Mouse (Mus musculus) liver, postnatal 0 days (tissue): ENCODE results near the gene Tsnax. TPM values are rescaled to one million over a fixed set of nuclear protein-coding genes. Genes with fewer than 3 reads are reported as not detected.

Experiments used
- ATAC-seq: fragments of 200-750 bp; cut with Nextera tagmentation; 2 replicates; pipeline ENCODE4 v1.8.0; 2017; ENCODE audit warnings: mild to moderate bottlenecking, moderate library complexity
- DNase-seq: peaks from one replicate; pipeline ENCODE4 v3.0.0-alpha.2; 2016
- H3K27ac ChIP-seq: fragments of 300-500 bp; sonication (generic); 2 replicates; pipeline ENCODE4 v1.5.1; 2014; ENCODE audit warnings: antibody characterized with exemption, moderate library complexity, mild to moderate bottlenecking, low read depth
- H3K27me3 ChIP-seq: fragments of 300-500 bp; sonication (generic); 2 replicates; pipeline ENCODE4 v1.6.1; 2014; ENCODE audit warnings: low read length, control low read depth, mixed read lengths; ENCODE audit not compliant: insufficient read depth
- H3K36me3 ChIP-seq: fragments of 300-500 bp; sonication (generic); replicated peaks from 2 replicates; pipeline ENCODE4 v1.6.1; 2014; ENCODE audit warnings: mild to moderate bottlenecking, control low read depth, low read length, moderate library complexity, mixed read lengths; ENCODE audit not compliant: insufficient read depth
- H3K4me1 ChIP-seq: fragments of 300-500 bp; sonication (generic); 2 replicates; pipeline ENCODE4 v1.6.1; 2014; ENCODE audit warnings: antibody characterized with exemption, mild to moderate bottlenecking, control low read depth; ENCODE audit not compliant: insufficient read depth
- H3K4me2 ChIP-seq: fragments of 300-500 bp; sonication (generic); 2 replicates; pipeline ENCODE4 v1.6.1; 2014; ENCODE audit warnings: low read depth, mild to moderate bottlenecking, low read length, moderate library complexity, mixed read lengths
- H3K4me3 ChIP-seq: fragments of 300-500 bp; sonication (generic); 2 replicates; pipeline ENCODE4 v1.5.1; 2014; ENCODE audit warnings: low read depth, low read length
- H3K9ac ChIP-seq: fragments of 300-500 bp; sonication (generic); replicated peaks from 2 replicates; pipeline ENCODE4 v1.6.1; 2014; ENCODE audit warnings: mild to moderate bottlenecking, moderate library complexity
- H3K9me3 ChIP-seq: fragments of 300-500 bp; sonication (generic); 2 replicates; pipeline ENCODE4 v1.6.1; 2016; ENCODE audit warnings: mild to moderate bottlenecking, control low read depth, low read length, mixed read lengths
- CTCF ChIP-seq: sonication (generic); IDR thresholded peaks from 2 replicates; pipeline ENCODE4 v1.5.1; 2016; ENCODE audit warnings: antibody characterized with exemption, low read depth
- EP300 ChIP-seq: IDR thresholded peaks from 2 replicates; pipeline ENCODE4 v1.6.1; 2016; ENCODE audit warnings: antibody characterized with exemption, low read depth, mild to moderate bottlenecking
- WGBS: fragments of 180-500 bp; shearing (Covaris S2); extraction: QIAGEN DNeasy Blood & Tissue Kit; methylation state at CpG from one replicate; pipeline ENCODE4 v1.1.7; 2014; ENCODE audit not compliant: insufficient replicate concordance; 5-methylcytosine and 5-hydroxymethylcytosine counted together
- polyA plus RNA-seq: library from polyadenylated mRNA; unstranded; fragments of >200 nt; fragmentation: Nextera tagmentation; extraction: Ambion mirVana; gene quantifications from 2 replicates; pipeline ENCODE4 v1.2.1, GENCODE M21; 2015

The Tsnax gene
- polyA plus RNA-seq, 1 experiment from 2014 or later: 29.5 TPM

DNA sequence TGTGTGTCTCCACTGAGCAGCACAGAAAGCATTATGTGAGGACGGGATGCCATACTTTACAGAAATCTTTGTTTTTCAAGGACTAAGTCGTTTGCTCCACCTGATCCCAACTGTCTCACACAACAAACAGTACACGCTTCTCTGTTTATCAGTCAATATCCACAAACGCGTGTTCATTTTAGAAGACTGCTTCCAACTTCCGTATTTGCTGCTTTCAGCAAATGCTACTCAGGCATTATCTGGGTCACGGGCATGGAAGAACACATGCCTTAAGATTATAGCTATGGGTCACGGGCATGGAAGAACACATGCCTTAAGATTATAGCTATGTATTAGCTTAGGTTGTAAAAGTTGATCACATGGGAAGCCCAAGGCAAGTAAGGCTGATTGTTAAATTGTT lies 48.1 kb downstream of the Tsnax start:
- no peak overlapping the region for H3K4me2 ChIP-seq
- WGBS: 75% methylated on average over 8 of the region's 8 CpGs
- no peaks in the 10 kb centered on the region for H3K4me1 ChIP-seq
- H3K27ac ChIP-seq: no peak overlapping the region
- TF ChIP-seq CTCF: no peak
- TF ChIP-seq EP300: no peak
- no peak overlapping the region for H3K9ac ChIP-seq
- no peaks in the 10 kb centered on the region for H3K9me3 ChIP-seq
- H3K4me3 ChIP-seq: no peak overlapping the region
- H3K27me3 ChIP-seq: no peaks in the 10 kb centered on the region; the same call in 1 of the 2 replicates
- ATAC-seq: no peak
- no peak for DNase-seq
- no peaks in the 10 kb centered on the region for H3K36me3 ChIP-seq

DNA sequence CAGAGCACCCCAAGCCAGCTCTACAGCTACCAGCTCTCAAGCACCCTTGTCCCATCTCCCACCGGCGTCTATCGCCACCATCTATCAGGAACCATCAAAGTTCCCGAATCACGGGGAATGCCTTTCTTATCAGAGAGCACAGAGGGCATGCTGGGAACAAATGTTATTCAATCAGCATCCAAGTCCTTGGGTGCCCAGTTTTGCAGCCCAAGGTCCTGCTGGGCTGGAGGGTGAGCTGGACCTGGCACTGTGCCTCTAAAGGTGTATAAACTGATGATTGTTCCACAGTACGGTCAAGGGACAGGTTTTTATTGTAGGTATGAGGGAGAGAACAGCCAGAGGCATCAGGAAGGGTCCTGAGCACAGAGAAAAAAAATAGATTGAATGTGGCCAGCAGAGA lies 52.8 kb downstream of the Tsnax start:
- TF ChIP-seq CTCF: no peak
- TF ChIP-seq EP300: no peak
- Histone ChIP-seq H3K9ac (no peak overlapping the region), H3K4me2 (no peak overlapping the region), H3K27ac (no peak overlapping the region), H3K36me3 (no peaks in the 10 kb centered on the region), H3K9me3 (no peaks in the 10 kb centered on the region), H3K4me1 (0 out of 2 replicates have a peak, but pooled peaks cover 4% of the 10 kb centered on the region), H3K27me3 (no peaks in the 10 kb centered on the region), H3K4me3 (no peak overlapping the region)
- no peak for DNase-seq
- no peak for ATAC-seq
- 73% methylated on average over 6 of the region's 6 CpGs for WGBS

DNA sequence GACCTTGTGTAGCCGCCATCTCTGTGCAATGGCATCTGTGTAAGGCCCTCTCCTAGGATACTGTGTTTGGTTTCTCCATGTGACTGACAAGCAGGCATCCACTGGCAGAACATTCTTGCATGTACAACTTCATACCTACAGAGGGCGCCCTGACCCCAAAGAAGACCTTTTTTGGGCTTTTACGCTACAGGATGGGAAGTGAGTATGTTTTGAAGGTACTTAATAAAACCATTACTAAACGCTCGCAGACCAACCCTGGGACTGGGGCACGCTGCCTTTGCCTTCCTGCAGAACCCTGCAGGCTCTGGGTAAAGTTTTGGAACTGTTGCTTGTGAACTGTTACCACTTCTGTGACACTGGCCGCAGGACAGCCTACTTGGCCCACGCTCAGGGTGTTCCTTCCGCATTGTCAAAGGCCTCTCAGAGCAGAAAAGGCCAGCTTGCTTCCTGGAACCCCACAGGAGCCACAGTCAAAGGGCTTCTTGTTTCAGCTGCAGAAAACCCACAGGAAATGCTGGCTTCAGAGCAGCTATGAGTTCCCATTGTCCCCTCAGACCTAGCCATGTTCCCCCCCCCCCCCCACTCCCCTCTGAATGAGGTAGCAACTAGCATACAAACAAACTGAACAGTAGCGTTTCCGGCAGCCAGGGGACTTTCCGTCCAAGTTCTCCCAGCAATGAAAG lies 54.3 kb downstream of the Tsnax start:
- 10% methylated on average over 12 of the region's 12 CpGs for WGBS
- Histone ChIP-seq H3K9ac (peak overlapping the region; percentile 48; the same call in 1 of the 2 replicates), H3K27me3 (no peaks in the 10 kb centered on the region), H3K4me3 (no peak overlapping the region), H3K9me3 (no peaks in the 10 kb centered on the region), H3K4me1 (0 out of 2 replicates have a peak, but pooled peaks cover 4% of the 10 kb centered on the region), H3K27ac (peak overlapping the region; percentile 83), H3K4me2 (peak overlapping the region; percentile 56), H3K36me3 (no peaks in the 10 kb centered on the region)
- TF ChIP-seq CTCF (peak; percentile 79), EP300 (no peak)
- DNase-seq (peak; percentile 61), ATAC-seq (peak; percentile 80)

DNA sequence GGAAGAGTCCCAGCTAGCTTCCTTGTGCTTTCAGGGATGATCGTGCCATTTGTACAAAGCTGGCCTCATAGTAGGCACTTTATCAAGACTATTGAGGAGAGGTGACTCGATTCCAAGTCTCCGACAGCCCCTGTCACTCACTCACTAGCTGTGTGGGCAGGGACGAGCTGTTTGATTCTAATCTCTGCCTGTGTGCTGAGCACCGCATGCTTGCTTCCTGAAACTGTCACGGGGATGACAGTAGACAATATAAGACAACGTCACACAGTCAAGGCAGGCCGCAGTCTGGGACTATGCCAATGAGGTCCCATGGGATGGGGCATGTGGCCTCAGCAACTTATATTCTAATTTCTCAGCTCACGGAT lies 54.8 kb downstream of the Tsnax start:
- Histone ChIP-seq H3K36me3 (no peaks in the 10 kb centered on the region), H3K4me2 (peak overlapping the region; percentile 56; the same call in 1 of the 2 replicates), H3K4me3 (no peak overlapping the region), H3K9me3 (no peaks in the 10 kb centered on the region), H3K27ac (peak overlapping the region; percentile 83), H3K4me1 (0 out of 2 replicates have a peak, but pooled peaks cover 4% of the 10 kb centered on the region), H3K9ac (no peak overlapping the region), H3K27me3 (no peaks in the 10 kb centered on the region)
- 33% methylated on average over 9 of the region's 9 CpGs for WGBS
- DNase-seq: peak; percentile 32
- TF ChIP-seq CTCF (no peak), EP300 (no peak)
- peak; percentile 66 for ATAC-seq

DNA sequence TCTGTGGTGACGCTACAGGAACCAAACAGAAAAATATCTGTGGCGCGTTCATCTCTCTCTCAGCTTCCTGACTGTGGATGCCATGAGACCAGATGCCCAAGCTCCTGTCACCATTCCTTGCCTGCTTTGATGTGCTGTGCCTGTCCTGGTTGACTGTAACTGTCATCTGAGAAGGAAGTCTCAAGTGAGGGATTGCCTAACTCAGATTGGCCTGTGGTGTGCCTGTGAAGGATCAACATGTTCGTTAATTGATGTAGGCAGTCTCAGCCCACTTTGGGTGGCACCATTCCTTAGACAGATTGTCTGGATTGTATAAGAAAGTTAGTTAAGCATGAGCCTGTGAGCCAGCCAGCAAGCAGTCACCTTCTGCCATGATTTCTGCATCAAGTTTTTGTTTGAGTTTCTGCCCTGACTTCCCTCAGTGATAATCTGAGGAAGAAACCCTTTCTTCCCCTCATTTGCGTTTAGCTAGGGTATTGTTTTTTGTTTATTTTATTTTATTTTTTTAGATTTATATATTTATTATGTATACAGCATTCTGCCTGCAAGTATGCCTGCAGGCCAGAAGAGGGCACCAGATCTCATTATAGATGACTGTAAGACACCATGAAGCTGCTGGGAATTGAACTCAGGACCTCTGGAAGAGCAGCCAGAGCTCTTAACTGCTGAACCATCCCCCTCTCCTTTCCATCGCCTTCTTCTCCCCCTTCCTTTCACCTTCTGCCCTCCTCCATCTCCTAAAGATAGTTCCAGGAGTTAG lies 55.5 kb downstream of the Tsnax start:
- Histone ChIP-seq H3K4me3 (no peak overlapping the region), H3K27ac (peak overlapping the region; percentile 83), H3K4me2 (no peak overlapping the region), H3K9ac (no peak overlapping the region), H3K9me3 (no peaks in the 10 kb centered on the region), H3K27me3 (no peaks in the 10 kb centered on the region), H3K36me3 (no peaks in the 10 kb centered on the region), H3K4me1 (0 out of 2 replicates have a peak, but pooled peaks cover 4% of the 10 kb centered on the region)
- TF ChIP-seq EP300 (no peak), CTCF (peak; percentile 46)
- ATAC-seq: no peak
- WGBS: 65% methylated on average over 6 of the region's 6 CpGs
- no peak for DNase-seq

DNA sequence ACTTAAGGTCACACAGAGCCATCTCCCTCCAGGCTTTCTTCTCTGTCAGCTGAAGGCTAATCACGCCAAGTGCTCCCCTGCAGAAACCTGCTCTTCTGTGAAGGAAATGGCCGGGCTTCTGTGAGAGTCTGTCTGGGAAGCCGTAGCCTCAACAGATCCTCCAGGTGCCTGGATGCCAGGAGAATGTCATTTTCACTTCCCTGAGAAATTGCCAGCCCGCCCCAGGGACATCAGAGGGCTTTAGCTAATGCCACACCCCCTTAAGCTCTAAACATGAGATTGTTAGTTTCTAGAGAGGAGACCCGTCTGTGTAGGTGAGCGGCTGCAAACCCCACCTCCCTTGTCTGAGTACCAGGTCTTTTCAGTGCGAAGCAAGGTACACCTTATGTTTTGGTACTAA lies 56.5 kb downstream of the Tsnax start:
- no peak overlapping the region for H3K4me3 ChIP-seq
- H3K27ac ChIP-seq: no peak overlapping the region
- WGBS: 66% methylated on average over 7 of the region's 7 CpGs
- no peaks in the 10 kb centered on the region for H3K27me3 ChIP-seq
- no peaks in the 10 kb centered on the region for H3K9me3 ChIP-seq
- no peaks in the 10 kb centered on the region for H3K36me3 ChIP-seq
- H3K4me1 ChIP-seq: 0 out of 2 replicates have a peak, but pooled peaks cover 4% of the 10 kb centered on the region
- no peak overlapping the region for H3K4me2 ChIP-seq
- DNase-seq (no peak), ATAC-seq (no peak)
- no peak overlapping the region for H3K9ac ChIP-seq
- TF ChIP-seq EP300 (no peak), CTCF (no peak)
